Mouse (Mus musculus) lung, postnatal 0 days (tissue): Measurements from ENCODE around the gene Ap5z1.

ENCODE experiments used
- CTCF ChIP-seq: IDR thresholded peaks from 2 replicates; pipeline ENCODE4 v1.5.1; 2016; ENCODE audit warnings: antibody characterized with exemption, mild to moderate bottlenecking
- EP300 ChIP-seq: IDR thresholded peaks from 2 replicates; pipeline ENCODE4 v1.6.1; 2016; ENCODE audit warnings: antibody characterized with exemption, mild to moderate bottlenecking, control low read depth

- TF ChIP-seq CTCF (no peak), EP300 (no peak)
Measured at GRCm38 (mm10) chr5:142427876-142428275, 35.9 kb upstream of the Ap5z1 start.
